In the genomic region with DNA sequence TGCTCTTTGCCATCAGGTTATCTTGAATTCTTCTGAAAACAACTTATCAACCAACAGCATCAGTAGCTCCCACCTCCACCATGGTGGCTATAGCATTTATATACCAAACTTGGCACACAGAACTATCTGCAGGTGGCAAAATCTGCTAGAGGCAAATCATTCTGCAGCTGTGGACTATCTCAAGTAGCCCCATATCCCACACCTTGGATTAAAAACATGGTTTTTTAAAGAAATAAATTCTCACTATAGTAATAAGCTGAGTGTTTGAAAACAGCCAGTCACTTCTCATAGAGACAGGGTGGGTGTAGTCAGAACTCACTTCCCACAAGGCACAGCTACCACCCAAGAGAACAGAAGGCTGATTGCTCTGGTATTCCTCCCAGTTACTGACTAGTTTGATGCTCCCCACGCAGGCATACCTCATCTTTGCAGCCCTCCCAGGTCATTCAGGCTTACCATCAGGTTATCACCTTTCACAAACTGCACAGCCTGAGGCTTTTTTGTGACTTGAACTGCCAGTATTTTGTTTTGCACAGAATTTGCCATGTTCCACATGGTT, we compare ENCODE assay signal across 16 mouse cellular contexts. TPM values are rescaled to one million over a fixed set of nuclear protein-coding genes. Genes with fewer than 3 reads are reported as not detected.
DNase-seq lines count a peak whose midpoint lies in the region; ATAC-seq and TF ChIP-seq lines count a peak whose summit lies in the region.
"Had no signal": no experiment of that assay in that cellular context is flagged by ENCODE, and none has a peak within 500 bp of the region (broad histone marks: within the 10 kb centered on the region; RNA-seq: fewer than 3 reads in every experiment).

No protein-coding gene starts in this region.

- TF ChIP-seq CTCF in midbrain, postnatal 0 days (IDR thresholded peaks at IDR 0.05), result no peak
- TF ChIP-seq CTCF in forebrain, postnatal 0 days (IDR thresholded peaks at IDR 0.05; ENCODE audit: low read depth), result no peak

- H3K27me3 ChIP-seq in hindbrain, embryonic 11.5 days (ENCODE audit: control insufficient read depth, insufficient read depth, low read length), result no peaks in the 10 kb centered on the region
- H3K27me3 ChIP-seq in hindbrain, embryonic 10.5 days (ENCODE audit: insufficient read depth, poor library complexity, severe bottlenecking), result no peaks in the 10 kb centered on the region
- no peaks in the 10 kb centered on the region for H3K27me3 ChIP-seq in midbrain, embryonic 12.5 days
- H3K27me3 ChIP-seq in midbrain, postnatal 0 days (ENCODE audit: insufficient read depth, low read length), result no peaks in the 10 kb centered on the region
- no peaks in the 10 kb centered on the region for H3K27me3 ChIP-seq in forebrain, postnatal 0 days (ENCODE audit: insufficient read depth, low read length)
- no peaks in the 10 kb centered on the region for H3K27me3 ChIP-seq in liver, embryonic 12.5 days (replicated peaks)
- H3K27me3 ChIP-seq: heart, embryonic 15.5 days had no signal

- peaks cover 7% of the 10 kb centered on the region; the same call in 1 of the 2 replicates for H3K36me3 ChIP-seq in hindbrain, embryonic 11.5 days (ENCODE audit: control insufficient read depth, insufficient read depth, low read length)
- H3K36me3 ChIP-seq in hindbrain, embryonic 10.5 days, result peaks cover 66% of the 10 kb centered on the region
- peaks cover 64% of the 10 kb centered on the region for H3K36me3 ChIP-seq in midbrain, embryonic 12.5 days
- H3K36me3 ChIP-seq in midbrain, postnatal 0 days (ENCODE audit: insufficient read depth, low read length), result peaks cover 25% of the 10 kb centered on the region
- peaks cover 37% of the 10 kb centered on the region for H3K36me3 ChIP-seq in forebrain, postnatal 0 days (ENCODE audit: insufficient read depth)
- peaks cover 81% of the 10 kb centered on the region for H3K36me3 ChIP-seq in liver, embryonic 12.5 days

- H3K9me3 ChIP-seq in hindbrain, embryonic 11.5 days (ENCODE audit: control insufficient read depth, low read length), result no peaks in the 10 kb centered on the region
- no peaks in the 10 kb centered on the region for H3K9me3 ChIP-seq in hindbrain, embryonic 10.5 days
- H3K9me3 ChIP-seq in midbrain, embryonic 12.5 days, result no peaks in the 10 kb centered on the region
- no peaks in the 10 kb centered on the region for H3K9me3 ChIP-seq in midbrain, postnatal 0 days (ENCODE audit: low read length)
- H3K9me3 ChIP-seq in forebrain, postnatal 0 days (ENCODE audit: low read length), result no peaks in the 10 kb centered on the region
- H3K9me3 ChIP-seq in liver, embryonic 12.5 days (replicated peaks), result no peaks in the 10 kb centered on the region
- H3K9me3 ChIP-seq: heart, embryonic 15.5 days had no signal

- DNase-seq in hindbrain, embryonic 11.5 days (ENCODE audit: low spot score), result no peak
- no peak for DNase-seq in hindbrain, embryonic 10.5 days (ENCODE audit: low spot score)
- no peak for DNase-seq in midbrain, postnatal 0 days (ENCODE audit: low spot score)
- DNase-seq in forebrain, postnatal 0 days, result no peak
- no peak for DNase-seq in heart, adult 18-20 months
- DNase-seq in thymus, postnatal 10 days (ENCODE audit: low spot score in 2 of 2), result no peak
- DNase-seq: adrenal gland, postnatal 36 days; cerebellum, adult 18-20 months; gastrocnemius, postnatal 14 days; kidney, adult 18-20 months; lung, adult 2 months; thymus, postnatal 36 days had no signal

- no peak overlapping the region for H3K4me3 ChIP-seq in hindbrain, embryonic 11.5 days (ENCODE audit: low read depth, low read length)
- H3K4me3 ChIP-seq in hindbrain, embryonic 10.5 days, result no peak overlapping the region
- H3K4me3 ChIP-seq in midbrain, embryonic 12.5 days, result no peak overlapping the region
- no peak overlapping the region for H3K4me3 ChIP-seq in midbrain, postnatal 0 days (ENCODE audit: low read depth, low read length)
- H3K4me3 ChIP-seq in forebrain, postnatal 0 days (ENCODE audit: low read depth, low read length), result no peak overlapping the region
- H3K4me3 ChIP-seq in liver, embryonic 12.5 days, result no peak overlapping the region
- H3K4me3 ChIP-seq: heart, embryonic 15.5 days had no signal

- H3K4me2 ChIP-seq in hindbrain, embryonic 11.5 days (replicated peaks; ENCODE audit: low read depth, low read length), result no peak overlapping the region
- no peak overlapping the region for H3K4me2 ChIP-seq in midbrain, embryonic 12.5 days (replicated peaks)
- H3K4me2 ChIP-seq in midbrain, postnatal 0 days (ENCODE audit: low read depth, low read length, poor library complexity, severe bottlenecking), result no peak overlapping the region
- H3K4me2 ChIP-seq in forebrain, postnatal 0 days (ENCODE audit: low read depth), result no peak overlapping the region
- H3K4me2 ChIP-seq in liver, embryonic 12.5 days, result no peak overlapping the region
- H3K4me2 ChIP-seq: heart, embryonic 15.5 days had no signal

- no peak overlapping the region for H3K9ac ChIP-seq in hindbrain, embryonic 11.5 days (ENCODE audit: low read depth, low read length)
- H3K9ac ChIP-seq in midbrain, embryonic 12.5 days (replicated peaks), result no peak overlapping the region
- no peak overlapping the region for H3K9ac ChIP-seq in midbrain, postnatal 0 days (replicated peaks; ENCODE audit: low read length, poor library complexity, severe bottlenecking)
- H3K9ac ChIP-seq in forebrain, postnatal 0 days, result no peak overlapping the region
- H3K9ac ChIP-seq in liver, embryonic 12.5 days, result no peak overlapping the region
- H3K9ac ChIP-seq: heart, embryonic 15.5 days had no signal

- no peaks in the 10 kb centered on the region for H3K4me1 ChIP-seq in hindbrain, embryonic 11.5 days (replicated peaks; ENCODE audit: control insufficient read depth, insufficient read depth, low read length)
- no peaks in the 10 kb centered on the region for H3K4me1 ChIP-seq in hindbrain, embryonic 10.5 days (replicated peaks)
- H3K4me1 ChIP-seq in midbrain, embryonic 12.5 days, result no peaks in the 10 kb centered on the region
- H3K4me1 ChIP-seq in midbrain, postnatal 0 days (ENCODE audit: insufficient read depth, low read length), result no peaks in the 10 kb centered on the region
- no peaks in the 10 kb centered on the region for H3K4me1 ChIP-seq in forebrain, postnatal 0 days (ENCODE audit: insufficient read depth)
- no peaks in the 10 kb centered on the region for H3K4me1 ChIP-seq in liver, embryonic 12.5 days
- H3K4me1 ChIP-seq: heart, embryonic 15.5 days had no signal

- H3K27ac ChIP-seq in hindbrain, embryonic 11.5 days (ENCODE audit: low read depth, low read length), result no peak overlapping the region
- no peak overlapping the region for H3K27ac ChIP-seq in hindbrain, embryonic 10.5 days
- no peak overlapping the region for H3K27ac ChIP-seq in midbrain, embryonic 12.5 days (replicated peaks)
- no peak overlapping the region for H3K27ac ChIP-seq in midbrain, postnatal 0 days (ENCODE audit: low read depth, low read length)
- no peak overlapping the region for H3K27ac ChIP-seq in forebrain, postnatal 0 days (ENCODE audit: low read depth, low read length)
- no peak overlapping the region for H3K27ac ChIP-seq in liver, embryonic 12.5 days
- H3K27ac ChIP-seq: heart, embryonic 15.5 days had no signal

- 43% methylated on average over 1 of the region's 1 CpGs for WGBS in hindbrain, embryonic 11.5 days
- WGBS in hindbrain, embryonic 10.5 days, result 33% methylated on average over 1 of the region's 1 CpGs
- 50% methylated on average over 1 of the region's 1 CpGs for WGBS in midbrain, embryonic 12.5 days
- WGBS in midbrain, postnatal 0 days, result 46% methylated on average over 1 of the region's 1 CpGs
- WGBS in forebrain, postnatal 0 days, result 53% methylated on average over 1 of the region's 1 CpGs
- WGBS in liver, embryonic 12.5 days (ENCODE audit: insufficient replicate concordance), result 57% methylated on average over 1 of the region's 1 CpGs

- ATAC-seq in hindbrain, embryonic 11.5 days (ENCODE audit: low FRiP score), result peak; percentile 41; the same call in 1 of the 2 replicates
- 0 out of 2 replicates have a peak, but pooled peaks have one; percentile 42 for ATAC-seq in midbrain, embryonic 12.5 days (ENCODE audit: low FRiP score, low read depth)
- ATAC-seq in midbrain, postnatal 0 days (ENCODE audit: low FRiP score), result no peak
- peak; percentile 43 for ATAC-seq in forebrain, postnatal 0 days
- ATAC-seq in liver, embryonic 12.5 days, result peak; percentile 33
- ATAC-seq: CD4-positive, CD25-positive, alpha-beta regulatory T cell, adult 4 months had no signal

RNA-seq across cellular contexts. Expression of gene Srsf11, which starts 26.6 kb away (rescaled TPM):
- polyA plus RNA-seq in hindbrain, embryonic 11.5 days (2014; fragmentation: Nextera tagmentation; extraction: Ambion mirVana), result 336 and 374 TPM in 2 replicates
- polyA plus RNA-seq in hindbrain, embryonic 10.5 days (2016; fragmentation: Nextera tagmentation; extraction: Ambion mirVana), result 293 and 326 TPM in 2 replicates
- polyA plus RNA-seq in midbrain, embryonic 12.5 days (2016; fragmentation: Nextera tagmentation; extraction: Ambion mirVana), result 361 and 369 TPM in 2 replicates
- total RNA-seq in midbrain, postnatal 0 days (2014; rRNA removed), result 187 and 231 TPM in 2 replicates
- 152 and 188 TPM in 2 replicates for polyA plus RNA-seq in midbrain, postnatal 0 days (2015; fragmentation: Nextera tagmentation; extraction: Ambion mirVana)
- 164 and 181 TPM in 2 replicates for total RNA-seq in forebrain, postnatal 0 days (2014; rRNA removed)
- 153 and 172 TPM in 2 replicates for polyA plus RNA-seq in forebrain, postnatal 0 days (2015; fragmentation: Nextera tagmentation; extraction: Ambion mirVana)
- polyA plus RNA-seq in liver, embryonic 12.5 days (2016; fragmentation: Nextera tagmentation; extraction: Ambion mirVana), result 173 and 185 TPM in 2 replicates
- 10 to 100 TPM; 36.9 to 40.3 TPM for total RNA-seq in heart, adult 18-20 months (2021)

RNA-seq across cellular contexts. Expression of gene Lrrc40, which starts 26.6 kb away (rescaled TPM):
- polyA plus RNA-seq in hindbrain, embryonic 11.5 days (2014; fragmentation: Nextera tagmentation; extraction: Ambion mirVana), result 73.9 and 78.5 TPM in 2 replicates
- polyA plus RNA-seq in hindbrain, embryonic 10.5 days (2016; fragmentation: Nextera tagmentation; extraction: Ambion mirVana), result 65.6 and 74.8 TPM in 2 replicates
- polyA plus RNA-seq in midbrain, embryonic 12.5 days (2016; fragmentation: Nextera tagmentation; extraction: Ambion mirVana), result 76.5 and 80.2 TPM in 2 replicates
- 44.3 and 49.5 TPM in 2 replicates for total RNA-seq in midbrain, postnatal 0 days (2014; rRNA removed)
- polyA plus RNA-seq in midbrain, postnatal 0 days (2015; fragmentation: Nextera tagmentation; extraction: Ambion mirVana), result 52.9 and 53.8 TPM in 2 replicates
- 53.9 and 65.5 TPM in 2 replicates for total RNA-seq in forebrain, postnatal 0 days (2014; rRNA removed)
- 52.1 and 63.9 TPM in 2 replicates for polyA plus RNA-seq in forebrain, postnatal 0 days (2015; fragmentation: Nextera tagmentation; extraction: Ambion mirVana)
- polyA plus RNA-seq in liver, embryonic 12.5 days (2016; fragmentation: Nextera tagmentation; extraction: Ambion mirVana), result 39.1 and 41.4 TPM in 2 replicates
- total RNA-seq in heart, adult 18-20 months (2021), result 10 to 100 TPM; 10.6 to 10.8 TPM
